In the genomic region with DNA sequence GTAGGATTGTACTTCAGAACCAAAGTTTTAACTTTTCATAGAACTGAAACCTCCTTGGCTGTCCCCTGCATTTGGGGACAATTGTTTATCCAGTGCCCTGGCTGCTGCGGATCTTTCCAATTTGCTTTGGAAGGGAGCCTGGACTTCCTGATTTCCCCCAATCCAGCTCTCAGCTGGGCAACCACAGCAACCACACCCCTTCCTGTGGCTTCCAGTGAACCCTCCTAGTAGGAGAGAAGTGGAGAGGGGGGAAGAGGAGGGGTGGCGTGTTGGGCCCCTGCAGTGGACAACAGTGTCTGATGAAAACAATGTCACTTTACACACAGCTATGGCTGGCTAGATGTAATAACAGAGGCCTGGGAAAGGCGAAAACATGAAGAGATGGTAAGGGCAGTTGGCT, we compare ENCODE assay signal across 8 mouse cellular contexts.
DNase-seq lines count a peak whose midpoint lies in the region; ATAC-seq lines count a peak whose summit lies in the region.

No protein-coding gene starts in this region.

- no peak overlapping the region for H3K4me3 ChIP-seq in embryonic facial prominence, embryonic 12.5 days
- no peak overlapping the region for H3K4me3 ChIP-seq in limb, embryonic 13.5 days
- no peak overlapping the region for H3K4me3 ChIP-seq in midbrain, embryonic 15.5 days

- no peaks in the 10 kb centered on the region for H3K9me3 ChIP-seq in embryonic facial prominence, embryonic 12.5 days
- no peaks in the 10 kb centered on the region for H3K9me3 ChIP-seq in limb, embryonic 13.5 days
- no peaks in the 10 kb centered on the region for H3K9me3 ChIP-seq in midbrain, embryonic 15.5 days

- no peaks in the 10 kb centered on the region for H3K27me3 ChIP-seq in embryonic facial prominence, embryonic 12.5 days
- no peaks in the 10 kb centered on the region for H3K27me3 ChIP-seq in limb, embryonic 13.5 days
- no peaks in the 10 kb centered on the region for H3K27me3 ChIP-seq in midbrain, embryonic 15.5 days (replicated peaks)

- H3K36me3 ChIP-seq in embryonic facial prominence, embryonic 12.5 days, result no peaks in the 10 kb centered on the region
- no peaks in the 10 kb centered on the region for H3K36me3 ChIP-seq in limb, embryonic 13.5 days
- no peaks in the 10 kb centered on the region for H3K36me3 ChIP-seq in midbrain, embryonic 15.5 days (replicated peaks)

- H3K4me1 ChIP-seq in embryonic facial prominence, embryonic 12.5 days, result peaks cover 21% of the 10 kb centered on the region
- peaks cover 28% of the 10 kb centered on the region for H3K4me1 ChIP-seq in limb, embryonic 13.5 days
- H3K4me1 ChIP-seq in midbrain, embryonic 15.5 days, result peaks cover 15% of the 10 kb centered on the region

- peak; percentile 62 for DNase-seq in adrenal gland, adult 2 months
- no peak for DNase-seq in adrenal gland, postnatal 25 days
- DNase-seq in left cerebral cortex, adult 18-20 months (ENCODE audit: low spot score in 2 of 2), result no peak
- no peak for DNase-seq in right cerebral cortex, postnatal 36 days (ENCODE audit: low spot score in 2 of 2)

- H3K4me2 ChIP-seq in embryonic facial prominence, embryonic 12.5 days (replicated peaks), result 0 out of 2 replicates have a peak overlapping the region, but pooled peaks have one; percentile 5
- peak overlapping the region; percentile 33 for H3K4me2 ChIP-seq in limb, embryonic 13.5 days (replicated peaks)
- no peak overlapping the region for H3K4me2 ChIP-seq in midbrain, embryonic 15.5 days

- WGBS in embryonic facial prominence, embryonic 12.5 days, result 30% methylated on average over 3 of the region's 3 CpGs
- 26% methylated on average over 3 of the region's 3 CpGs for WGBS in limb, embryonic 13.5 days
- WGBS in midbrain, embryonic 15.5 days, result 55% methylated on average over 3 of the region's 3 CpGs

- H3K9ac ChIP-seq in embryonic facial prominence, embryonic 12.5 days, result 0 out of 2 replicates have a peak overlapping the region, but pooled peaks have one; percentile 10
- no peak overlapping the region for H3K9ac ChIP-seq in limb, embryonic 13.5 days
- no peak overlapping the region for H3K9ac ChIP-seq in midbrain, embryonic 15.5 days

- no peak for ATAC-seq in embryonic facial prominence, embryonic 12.5 days (ENCODE audit: insufficient number of reproducible peaks, insufficient read depth, low FRiP score, low TSS enrichment)
- peak; percentile 46 to 65 for ATAC-seq in hematopoietic stem cell, adult 5-6 weeks (replicated peaks in 1 of 2; ENCODE audit: insufficient read depth in 1 of 2, low FRiP score in 2 of 2, low TSS enrichment in 1 of 2, low read depth in 1 of 2, poor library complexity in 2 of 2, severe bottlenecking in 2 of 2)
- peak; percentile 54; the same call in 1 of the 2 replicates for ATAC-seq in limb, embryonic 13.5 days (ENCODE audit: low FRiP score, low read depth)
- no peak for ATAC-seq in midbrain, embryonic 15.5 days (replicated peaks)

- peak overlapping the region; percentile 81 for H3K27ac ChIP-seq in embryonic facial prominence, embryonic 12.5 days
- peak overlapping the region; percentile 91 for H3K27ac ChIP-seq in limb, embryonic 13.5 days
- H3K27ac ChIP-seq in midbrain, embryonic 15.5 days, result peak overlapping the region; percentile 31

Comparison
In these comparisons a context has a peak if more than half of its experiments do, and no peak if none do; other contexts are left out.
1. ATAC-seq: peak in hematopoietic stem cell, adult 5-6 weeks (2 of 2) and limb, embryonic 13.5 days (single experiment); none in embryonic facial prominence, embryonic 12.5 days (single experiment) and midbrain, embryonic 15.5 days (single experiment).
2. H3K27ac ChIP-seq: peak in every context shown above with its lines; median percentile 91 in limb, embryonic 13.5 days; 81 in embryonic facial prominence, embryonic 12.5 days; 31 in midbrain, embryonic 15.5 days.